Mouse (Mus musculus) embryonic facial prominence, embryonic 12.5 days (tissue): Measurements from ENCODE around the gene Rel. TPM values are rescaled to one million over a fixed set of nuclear protein-coding genes. Genes with fewer than 3 reads are reported as not detected.
"Not testable (repeated sequence)": the region's sequence is repeated elsewhere in the genome, so short reads cannot be mapped to it uniquely, and the experiment has no call there.

Experiments used
- ATAC-seq: fragments of 200-750 bp; cut with Nextera tagmentation; 2 replicates; pipeline ENCODE4 v1.8.0; 2017; ENCODE audit not compliant: insufficient number of reproducible peaks, insufficient read depth, low FRiP score, low TSS enrichment
- H3K27ac ChIP-seq: fragments of 300-500 bp; sonication (generic); 2 replicates; pipeline ENCODE4 v1.5.1; 2016; ENCODE audit warnings: mild to moderate bottlenecking
- H3K27me3 ChIP-seq: fragments of 300-500 bp; sonication (generic); 2 replicates; pipeline ENCODE4 v1.6.1; 2016; ENCODE audit warnings: mild to moderate bottlenecking, moderate library complexity
- H3K36me3 ChIP-seq: fragments of 300-500 bp; sonication (generic); 2 replicates; pipeline ENCODE4 v1.6.1; 2016; ENCODE audit warnings: mild to moderate bottlenecking
- H3K4me1 ChIP-seq: fragments of 300-500 bp; sonication (generic); 2 replicates; pipeline ENCODE4 v1.6.1; 2016
- H3K4me2 ChIP-seq: fragments of 300-500 bp; sonication (generic); replicated peaks from 2 replicates; pipeline ENCODE4 v1.6.1; 2016; ENCODE audit warnings: mild to moderate bottlenecking, moderate library complexity
- H3K4me3 ChIP-seq: fragments of 300-500 bp; sonication (generic); 2 replicates; pipeline ENCODE4 v1.5.1; 2016; ENCODE audit warnings: mild to moderate bottlenecking
- H3K9ac ChIP-seq: fragments of 300-500 bp; sonication (generic); 2 replicates; pipeline ENCODE4 v1.6.1; 2016; ENCODE audit warnings: mild to moderate bottlenecking, moderate library complexity
- H3K9me3 ChIP-seq: fragments of 300-500 bp; sonication (generic); 2 replicates; pipeline ENCODE4 v1.6.1; 2016; ENCODE audit warnings: mild to moderate bottlenecking, moderate library complexity
- WGBS: fragments of 180-500 bp; shearing (Covaris S2); methylation state at CpG from one replicate; pipeline ENCODE4 v1.1.7; 2016; 5-methylcytosine and 5-hydroxymethylcytosine counted together
- polyA plus RNA-seq: library from polyadenylated mRNA; unstranded; fragments of >200 nt; fragmentation: Nextera tagmentation; extraction: Ambion mirVana; gene quantifications from 2 replicates; pipeline ENCODE4 v1.2.1, GENCODE M21; 2016

The Rel gene
- polyA plus RNA-seq, 1 experiment from 2014 or later = 0.97 TPM

GRCm38 (mm10) chr11:23771507-23772097, 832 bp upstream of the Rel start:
- peak overlapping the region; percentile 72 for H3K9ac ChIP-seq
- H3K27ac ChIP-seq = peak overlapping the region; percentile 84; the same call in 1 of the 2 replicates
- peak; percentile 25; the same call in 1 of the 2 replicates for ATAC-seq
- H3K4me3 ChIP-seq = peak overlapping the region; percentile 75
- H3K4me1 ChIP-seq = no peaks in the 10 kb centered on the region
- H3K9me3 ChIP-seq = no peaks in the 10 kb centered on the region
- no peaks in the 10 kb centered on the region for H3K36me3 ChIP-seq
- H3K4me2 ChIP-seq = peak overlapping the region; percentile 76
- WGBS = 6% methylated on average over 21 of the region's 21 CpGs
- peaks cover 5% of the 10 kb centered on the region; the same call in 1 of the 2 replicates for H3K27me3 ChIP-seq

- Histone ChIP-seq H3K4me3 (peak overlapping the region; percentile 75), H3K4me1 (no peaks in the 10 kb centered on the region), H3K4me2 (peak overlapping the region; percentile 76), H3K9ac (peak overlapping the region; percentile 72), H3K9me3 (no peaks in the 10 kb centered on the region), H3K27me3 (peaks cover 5% of the 10 kb centered on the region; the same call in 1 of the 2 replicates), H3K27ac (peak overlapping the region; percentile 84), H3K36me3 (no peaks in the 10 kb centered on the region)
- WGBS = under 1% methylated on average over 24 of the region's 24 CpGs
- ATAC-seq = no peak
These were observed 335 bp downstream of the Rel start for GRCm38 (mm10) chr11:23770510-23770759.

GRCm38 (mm10) chr11:23769686-23770509, 872 bp downstream of the Rel start:
- H3K4me3 ChIP-seq = peak overlapping the region; percentile 75
- peaks cover 5% of the 10 kb centered on the region; the same call in 1 of the 2 replicates for H3K27me3 ChIP-seq
- no peaks in the 10 kb centered on the region for H3K4me1 ChIP-seq
- ATAC-seq = 0 out of 2 replicates have a peak, but pooled peaks have one; percentile 7
- peak overlapping the region; percentile 76 for H3K4me2 ChIP-seq
- H3K27ac ChIP-seq = peak overlapping the region; percentile 84
- no peaks in the 10 kb centered on the region for H3K36me3 ChIP-seq
- H3K9me3 ChIP-seq = no peaks in the 10 kb centered on the region
- WGBS = under 1% methylated on average over 25 of the region's 25 CpGs
- H3K9ac ChIP-seq = peak overlapping the region; percentile 72

GRCm38 (mm10) chr11:23769033-23769432, 1.7 kb downstream of the Rel start:
- Histone ChIP-seq H3K27me3 (peaks cover 5% of the 10 kb centered on the region; the same call in 1 of the 2 replicates), H3K9ac (no peak overlapping the region), H3K4me1 (no peaks in the 10 kb centered on the region), H3K9me3 (no peaks in the 10 kb centered on the region), H3K27ac (no peak overlapping the region), H3K4me2 (no peak overlapping the region), H3K36me3 (no peaks in the 10 kb centered on the region), H3K4me3 (no peak overlapping the region)
- no peak for ATAC-seq

GRCm38 (mm10) chr11:23767928-23768327, 2.8 kb downstream of the Rel start:
- no peaks in the 10 kb centered on the region for H3K9me3 ChIP-seq
- H3K36me3 ChIP-seq = no peaks in the 10 kb centered on the region
- H3K4me2 ChIP-seq = no peak overlapping the region
- H3K4me1 ChIP-seq = no peaks in the 10 kb centered on the region
- H3K27ac ChIP-seq = no peak overlapping the region
- H3K27me3 ChIP-seq = peaks cover 5% of the 10 kb centered on the region; the same call in 1 of the 2 replicates
- H3K4me3 ChIP-seq = no peak overlapping the region
- no peak for ATAC-seq
- 71% methylated on average over 1 of the region's 1 CpGs for WGBS
- no peak overlapping the region for H3K9ac ChIP-seq

GRCm38 (mm10) chr11:23767369-23767768, 3.4 kb downstream of the Rel start:
- not testable (repeated sequence) for H3K9me3 ChIP-seq, H3K4me1 ChIP-seq, H3K9ac ChIP-seq, H3K4me2 ChIP-seq, H3K27ac ChIP-seq, H3K4me3 ChIP-seq, H3K36me3 ChIP-seq, H3K27me3 ChIP-seq, ATAC-seq
- WGBS = 80% methylated on average over 5 of the region's 5 CpGs

GRCm38 (mm10) chr11:23762635-23763034, 8.1 kb downstream of the Rel start:
- no peaks in the 10 kb centered on the region for H3K36me3 ChIP-seq
- H3K4me3 ChIP-seq = no peak overlapping the region
- H3K9ac ChIP-seq = no peak overlapping the region
- no peaks in the 10 kb centered on the region for H3K9me3 ChIP-seq
- no peaks in the 10 kb centered on the region for H3K4me1 ChIP-seq
- 88% methylated on average over 2 of the region's 2 CpGs for WGBS
- ATAC-seq = no peak
- H3K27ac ChIP-seq = no peak overlapping the region
- H3K4me2 ChIP-seq = no peak overlapping the region
- no peaks in the 10 kb centered on the region for H3K27me3 ChIP-seq

GRCm38 (mm10) chr11:23758218-23758617, 12.6 kb downstream of the Rel start:
- no peaks in the 10 kb centered on the region for H3K27me3 ChIP-seq
- H3K9ac ChIP-seq = no peak overlapping the region
- H3K4me3 ChIP-seq = no peak overlapping the region
- 94% methylated on average over 2 of the region's 2 CpGs for WGBS
- no peaks in the 10 kb centered on the region for H3K9me3 ChIP-seq
- H3K36me3 ChIP-seq = no peaks in the 10 kb centered on the region
- no peaks in the 10 kb centered on the region for H3K4me1 ChIP-seq
- ATAC-seq = no peak
- H3K4me2 ChIP-seq = no peak overlapping the region
- no peak overlapping the region for H3K27ac ChIP-seq

GRCm38 (mm10) chr11:23754329-23754728, 16.4 kb downstream of the Rel start:
- H3K27me3 ChIP-seq = no peaks in the 10 kb centered on the region
- H3K4me3 ChIP-seq = no peak overlapping the region
- no peak for ATAC-seq
- no peak overlapping the region for H3K27ac ChIP-seq
- H3K9ac ChIP-seq = no peak overlapping the region
- no peaks in the 10 kb centered on the region for H3K9me3 ChIP-seq
- no peak overlapping the region for H3K4me2 ChIP-seq
- H3K4me1 ChIP-seq = no peaks in the 10 kb centered on the region
- H3K36me3 ChIP-seq = no peaks in the 10 kb centered on the region

GRCm38 (mm10) chr11:23753136-23753710, 17.5 kb downstream of the Rel start:
- ATAC-seq = no peak
- H3K27me3 ChIP-seq = no peaks in the 10 kb centered on the region
- H3K9ac ChIP-seq = no peak overlapping the region
- no peaks in the 10 kb centered on the region for H3K4me1 ChIP-seq
- H3K9me3 ChIP-seq = no peaks in the 10 kb centered on the region
- no peaks in the 10 kb centered on the region for H3K36me3 ChIP-seq
- no peak overlapping the region for H3K4me2 ChIP-seq
- H3K4me3 ChIP-seq = no peak overlapping the region
- WGBS = 88% methylated on average over 1 of the region's 1 CpGs
- no peak overlapping the region for H3K27ac ChIP-seq

GRCm38 (mm10) chr11:23746102-23746501, 24.7 kb downstream of the Rel start:
- no peak overlapping the region for H3K27ac ChIP-seq
- no peaks in the 10 kb centered on the region for H3K36me3 ChIP-seq
- no peak overlapping the region for H3K4me3 ChIP-seq
- H3K9me3 ChIP-seq = no peaks in the 10 kb centered on the region
- 60% methylated on average over 4 of the region's 4 CpGs for WGBS
- ATAC-seq = no peak
- no peaks in the 10 kb centered on the region for H3K27me3 ChIP-seq
- H3K4me1 ChIP-seq = no peaks in the 10 kb centered on the region
- no peak overlapping the region for H3K4me2 ChIP-seq
- no peak overlapping the region for H3K9ac ChIP-seq

- no peaks in the 10 kb centered on the region for H3K27me3 ChIP-seq
- H3K9me3 ChIP-seq = no peaks in the 10 kb centered on the region
- H3K27ac ChIP-seq = no peak overlapping the region
- ATAC-seq = no peak
- no peaks in the 10 kb centered on the region for H3K4me1 ChIP-seq
- H3K36me3 ChIP-seq = no peaks in the 10 kb centered on the region
- no peak overlapping the region for H3K9ac ChIP-seq
- no peak overlapping the region for H3K4me2 ChIP-seq
- WGBS = 75% methylated on average over 3 of the region's 3 CpGs
- no peak overlapping the region for H3K4me3 ChIP-seq
These were observed 26.4 kb downstream of the Rel start for GRCm38 (mm10) chr11:23744352-23744751.
